Mouse (Mus musculus) lung, embryonic 16.5 days (tissue): ENCODE measurements around the gene Cdkn2aipnl. TPM values are rescaled to one million over a fixed set of nuclear protein-coding genes. Genes with fewer than 3 reads are reported as not detected.

Source experiments
- ATAC-seq: fragments of 200-750 bp; cut with Nextera tagmentation; 2 replicates; pipeline ENCODE4 v1.8.0; 2017; ENCODE audit warnings: low read depth, mild to moderate bottlenecking, moderate library complexity
- H3K27ac ChIP-seq: fragments of 300-500 bp; sonication (generic); 2 replicates; pipeline ENCODE4 v1.5.1; 2014; ENCODE audit warnings: mild to moderate bottlenecking, control low read depth, low read length
- H3K27me3 ChIP-seq: fragments of 300-500 bp; sonication (generic); 2 replicates; pipeline ENCODE4 v1.6.1; 2014; ENCODE audit warnings: low read depth, low read length, mixed read lengths; ENCODE audit not compliant: control insufficient read depth, insufficient read depth
- H3K36me3 ChIP-seq: fragments of 300-500 bp; sonication (generic); 2 replicates; pipeline ENCODE4 v1.6.1; 2014; ENCODE audit warnings: low read length; ENCODE audit not compliant: control insufficient read depth, insufficient read depth
- H3K4me1 ChIP-seq: fragments of 300-500 bp; sonication (generic); replicated peaks from 2 replicates; pipeline ENCODE4 v1.6.1; 2014; ENCODE audit warnings: low read length, mixed read lengths; ENCODE audit not compliant: control insufficient read depth, insufficient read depth
- H3K4me2 ChIP-seq: fragments of 300-500 bp; sonication (generic); 2 replicates; pipeline ENCODE4 v1.6.1; 2014; ENCODE audit warnings: low read depth, low read length, control low read depth
- H3K4me3 ChIP-seq: fragments of 300-500 bp; sonication (generic); 2 replicates; pipeline ENCODE4 v1.5.1; 2014; ENCODE audit warnings: mild to moderate bottlenecking, low read length, control low read depth
- H3K9ac ChIP-seq: fragments of 300-500 bp; sonication (generic); 2 replicates; pipeline ENCODE4 v1.6.1; 2014; ENCODE audit warnings: low read length, control low read depth
- H3K9me3 ChIP-seq: fragments of 300-500 bp; sonication (generic); 2 replicates; pipeline ENCODE4 v1.6.1; 2016; ENCODE audit warnings: low read length; ENCODE audit not compliant: control insufficient read depth
- WGBS: fragments of 180-500 bp; shearing (Covaris S2); extraction: QIAGEN DNeasy Blood & Tissue Kit; methylation state at CpG from one replicate; pipeline ENCODE4 v1.1.7; 2014; 5-methylcytosine and 5-hydroxymethylcytosine counted together
- polyA plus RNA-seq: library from polyadenylated mRNA; unstranded; fragments of >200 nt; fragmentation: Nextera tagmentation; extraction: Ambion mirVana; gene quantifications from 2 replicates; pipeline ENCODE4 v1.2.1, GENCODE M21; 2015

Gene Cdkn2aipnl
- polyA plus RNA-seq, 1 experiment from 2014 or later, result 106 TPM

DNA sequence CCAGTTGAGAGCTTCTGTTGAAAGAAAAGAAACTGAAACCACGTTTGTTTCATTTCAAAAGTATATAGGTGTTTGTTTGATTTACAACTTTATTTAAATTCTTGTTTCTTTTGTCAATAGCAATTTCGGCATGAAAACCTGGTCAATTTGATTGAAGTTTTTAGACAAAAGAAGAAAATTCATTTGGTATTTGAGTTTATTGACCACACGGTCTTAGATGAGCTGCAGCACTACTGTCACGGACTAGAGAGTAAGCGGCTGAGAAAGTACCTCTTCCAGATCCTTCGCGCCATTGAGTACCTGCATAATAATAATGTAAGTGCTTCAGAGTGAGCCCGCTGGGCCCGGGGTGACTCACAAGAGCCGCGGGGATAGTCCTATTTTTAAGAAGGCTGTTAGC, 43.5 kb downstream of the Cdkn2aipnl start:
- WGBS, result 82% methylated on average over 11 of the region's 11 CpGs
- no peak overlapping the region for H3K9ac ChIP-seq
- H3K27ac ChIP-seq, result no peak overlapping the region
- H3K9me3 ChIP-seq, result no peaks in the 10 kb centered on the region
- no peak overlapping the region for H3K4me2 ChIP-seq
- ATAC-seq, result no peak
- no peaks in the 10 kb centered on the region for H3K27me3 ChIP-seq
- no peak overlapping the region for H3K4me3 ChIP-seq
- H3K4me1 ChIP-seq, result no peaks in the 10 kb centered on the region
- H3K36me3 ChIP-seq, result no peaks in the 10 kb centered on the region

DNA sequence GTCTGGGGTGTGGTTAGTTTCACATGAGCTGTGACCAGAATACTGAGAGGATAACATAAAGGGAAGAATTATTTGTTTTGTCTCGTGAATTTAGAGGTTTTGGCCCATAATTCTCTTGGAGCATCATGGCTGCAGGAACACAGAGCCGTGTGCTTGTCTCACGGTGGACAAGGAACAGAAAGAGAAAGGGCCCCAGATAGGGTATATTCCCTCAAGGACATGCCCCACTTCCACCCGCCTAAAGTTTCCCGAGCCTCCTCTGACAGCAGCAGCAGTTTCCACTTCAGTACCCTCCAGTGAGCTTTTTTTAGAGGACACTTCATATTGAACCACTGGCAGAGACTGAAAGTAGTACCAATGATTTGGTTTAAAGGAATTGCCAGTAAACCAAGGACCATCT, 44.1 kb downstream of the Cdkn2aipnl start:
- Histone ChIP-seq H3K27me3 (no peaks in the 10 kb centered on the region), H3K9me3 (no peaks in the 10 kb centered on the region), H3K36me3 (no peaks in the 10 kb centered on the region), H3K4me1 (no peaks in the 10 kb centered on the region), H3K9ac (no peak overlapping the region), H3K4me3 (no peak overlapping the region), H3K4me2 (no peak overlapping the region), H3K27ac (no peak overlapping the region)
- ATAC-seq, result no peak
- WGBS, result 84% methylated on average over 5 of the region's 5 CpGs

DNA sequence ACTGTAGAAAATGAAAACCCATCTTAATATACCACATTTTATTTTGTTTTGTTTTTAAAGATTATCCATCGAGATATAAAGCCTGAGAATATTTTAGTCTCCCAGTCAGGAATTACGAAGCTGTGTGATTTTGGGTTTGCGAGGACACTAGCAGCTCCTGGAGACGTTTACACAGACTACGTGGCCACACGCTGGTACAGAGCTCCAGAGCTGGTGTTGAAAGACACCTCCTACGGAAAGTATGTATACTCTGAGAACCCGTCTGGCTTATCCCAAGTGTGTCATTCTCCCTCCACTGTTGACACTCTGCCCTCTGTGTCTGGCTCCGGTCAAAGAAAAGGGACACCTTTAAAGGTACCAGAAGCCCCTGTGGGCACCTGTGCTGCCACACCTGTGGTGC, 50.8 kb downstream of the Cdkn2aipnl start:
- ATAC-seq, result no peak
- no peak overlapping the region for H3K9ac ChIP-seq
- WGBS, result 58% methylated on average over 9 of the region's 9 CpGs

More for the DNA sequence above, 50.8 kb downstream of the Cdkn2aipnl start:
- H3K9me3 ChIP-seq, result no peaks in the 10 kb centered on the region
- H3K4me2 ChIP-seq, result no peak overlapping the region
- no peaks in the 10 kb centered on the region for H3K36me3 ChIP-seq
- no peaks in the 10 kb centered on the region for H3K4me1 ChIP-seq
- H3K27ac ChIP-seq, result no peak overlapping the region
- no peak overlapping the region for H3K4me3 ChIP-seq
- no peaks in the 10 kb centered on the region for H3K27me3 ChIP-seq

Other genes with a start within 250 kb of the Cdkn2aipnl start
- 12.4 and 13.1 TPM in 2 replicates for gene Sec24a, start 204.0 kb upstream of the Cdkn2aipnl start, polyA plus RNA-seq
- 110 TPM in 2 replicates for gene Sar1b, start 204.0 kb upstream of the Cdkn2aipnl start, polyA plus RNA-seq
- gene Jade2, start 110.0 kb upstream of the Cdkn2aipnl start, polyA plus RNA-seq, result 2.8 and 2.9 TPM in 2 replicates
- gene Ube2b, start 33.1 kb downstream of the Cdkn2aipnl start, polyA plus RNA-seq, result 231 and 248 TPM in 2 replicates
- gene Cdkl3, start 36.6 kb downstream of the Cdkn2aipnl start, polyA plus RNA-seq, result 7.8 and 9.4 TPM in 2 replicates
- gene Ppp2ca, start 131.0 kb downstream of the Cdkn2aipnl start, polyA plus RNA-seq, result 57.8 and 62.7 TPM in 2 replicates
- gene Olfr1373, start 177.9 kb downstream of the Cdkn2aipnl start, polyA plus RNA-seq, result not detected in 2 replicates
- not detected in 2 replicates for gene Olfr1371, start 246.3 kb downstream of the Cdkn2aipnl start, polyA plus RNA-seq